Mouse (Mus musculus) adrenal gland (tissue): ENCODE results near the gene Sh3gl3.

Experiments used
- intact Hi-C: fragments of 180-260 bp; cut with DNase I; formaldehyde crosslinking; loops from one replicate; pipeline ENCODE4 v1.15.1; 2025
- long read RNA-seq, 2 experiments: library from polyadenylated mRNA; unstranded; transcript quantifications; one replicate each; pipeline ENCODE4 v2.0.0; 2020; ENCODE audit warnings: borderline replicate concordance in 1 of 2; ENCODE audit not compliant: insufficient replicate concordance in 1 of 2

The Sh3gl3 gene
- long read RNA-seq, experiment 1, partial matches to known transcripts, result 2 of 8 reads
- long read RNA-seq, experiment 1, other reads (novel, unspliced or antisense), result 2 of 8 reads
- long read RNA-seq, experiment 2, transcript Sh3gl3-201 (9 exons, 1,647 nt), result major isoform, 8 of 16 reads
- long read RNA-seq, experiment 2, partial matches to known transcripts, result 3 of 16 reads
- long read RNA-seq, experiment 2, other reads (novel, unspliced or antisense), result 3 of 16 reads

GRCm38 (mm10) chr7:82173540-82173939 is at the start of gene Sh3gl3:
Sh3gl3 (plus strand) TSS chr7:82173840.
- intact Hi-C loops, result no loop called here

- intact Hi-C loops, result no loop called here
Observed at GRCm38 (mm10) chr7:82138196-82138595, 35.4 kb upstream of the Sh3gl3 start.

GRCm38 (mm10) chr7:82147151-82147550 is 26.5 kb upstream of the Sh3gl3 start:
- intact Hi-C loops, result no loop called here

- intact Hi-C loops, result no loop called here
Observed at GRCm38 (mm10) chr7:82164681-82165080, 9.0 kb upstream of the Sh3gl3 start.

GRCm38 (mm10) chr7:82174571-82175326 is 1.1 kb downstream of the Sh3gl3 start:
- intact Hi-C loops, result no loop called here

GRCm38 (mm10) chr7:82175327-82175721 is 1.7 kb downstream of the Sh3gl3 start:
- intact Hi-C loops, result no loop called here

- intact Hi-C loops, result no loop called here
Observed at GRCm38 (mm10) chr7:82176192-82176591, 2.6 kb downstream of the Sh3gl3 start.

GRCm38 (mm10) chr7:82177336-82177735 is 3.7 kb downstream of the Sh3gl3 start:
- intact Hi-C loops, result no loop called here

GRCm38 (mm10) chr7:82180919-82181318 is 7.3 kb downstream of the Sh3gl3 start:
- intact Hi-C loops, result no loop called here

GRCm38 (mm10) chr7:82182781-82183180 is 9.1 kb downstream of the Sh3gl3 start:
- intact Hi-C loops, result no loop called here

- intact Hi-C loops, result no loop called here
Observed at GRCm38 (mm10) chr7:82191604-82192003, 18.0 kb downstream of the Sh3gl3 start.

- intact Hi-C loops, result no loop called here
Observed at GRCm38 (mm10) chr7:82192512-82192911, 18.9 kb downstream of the Sh3gl3 start.

- intact Hi-C loops, result no loop called here
Observed at GRCm38 (mm10) chr7:82203111-82203510, 29.5 kb downstream of the Sh3gl3 start.

GRCm38 (mm10) chr7:82204014-82204784 is 30.6 kb downstream of the Sh3gl3 start:
- intact Hi-C loops, result no loop called here

- intact Hi-C loops, result no loop called here
Observed at GRCm38 (mm10) chr7:82204975-82205374, 31.3 kb downstream of the Sh3gl3 start.

GRCm38 (mm10) chr7:82206787-82207186 is 33.1 kb downstream of the Sh3gl3 start:
- intact Hi-C loops, result no loop called here

GRCm38 (mm10) chr7:82221380-82221933 is 47.8 kb downstream of the Sh3gl3 start:
- intact Hi-C loops, result no loop called here

GRCm38 (mm10) chr7:82223906-82224846 is 50.5 kb downstream of the Sh3gl3 start:
- intact Hi-C loops, result no loop called here

- intact Hi-C loops, result no loop called here
Observed at GRCm38 (mm10) chr7:82233201-82233600, 59.6 kb downstream of the Sh3gl3 start.

GRCm38 (mm10) chr7:82234010-82234897 is 60.6 kb downstream of the Sh3gl3 start:
- intact Hi-C loops, result no loop called here
